Mouse (Mus musculus) urinary bladder, postnatal 10 days (tissue): ENCODE data around the gene Tm7sf2.

Experiments used
- DNase-seq: peaks from one replicate; pipeline ENCODE4 v3.0.0; 2022; ENCODE audit warnings: low spot score

Tm7sf2 gene

DNA sequence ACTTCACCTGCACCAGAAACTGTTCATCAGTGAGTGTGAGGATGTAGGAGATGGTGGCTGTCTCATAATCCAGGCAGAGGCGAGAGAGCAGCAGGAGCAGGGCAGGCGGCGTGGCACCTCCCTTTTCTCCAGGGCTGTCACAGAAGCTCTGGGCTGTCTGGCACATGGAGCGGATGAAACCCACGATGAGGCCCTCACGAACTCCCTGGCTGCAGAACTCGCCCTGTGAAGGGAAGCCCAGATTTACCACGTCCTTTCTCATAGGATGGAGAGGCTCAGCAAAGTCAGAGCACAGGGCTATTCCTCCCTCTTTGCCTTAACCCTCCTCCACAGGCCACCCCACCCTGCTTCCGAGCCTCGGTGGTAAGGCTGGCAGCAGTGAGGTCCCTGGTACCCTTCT is 1.7 kb upstream of the Tm7sf2 start:
- DNase-seq, result no peak

DNA sequence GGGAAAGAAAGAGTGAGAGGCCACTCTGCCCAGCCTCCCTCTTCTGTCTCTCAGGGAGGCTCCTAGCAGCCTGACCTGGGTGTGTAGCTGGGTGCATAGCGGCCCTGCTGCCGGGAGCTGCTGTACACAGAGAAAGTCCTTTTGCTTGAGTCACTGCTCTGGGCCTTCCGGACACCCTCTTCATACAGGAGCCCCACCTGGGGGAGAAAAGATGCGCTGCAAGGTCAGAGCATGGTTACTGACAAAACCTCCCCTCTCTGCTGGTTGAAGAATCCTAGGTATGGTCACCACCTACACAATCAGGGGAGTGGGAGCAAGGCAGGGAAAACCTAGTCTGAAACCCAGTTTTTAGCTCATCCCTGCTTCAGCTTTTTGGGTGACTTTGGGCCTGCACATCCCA is 778 bp upstream of the Tm7sf2 start:
- no peak for DNase-seq

DNA sequence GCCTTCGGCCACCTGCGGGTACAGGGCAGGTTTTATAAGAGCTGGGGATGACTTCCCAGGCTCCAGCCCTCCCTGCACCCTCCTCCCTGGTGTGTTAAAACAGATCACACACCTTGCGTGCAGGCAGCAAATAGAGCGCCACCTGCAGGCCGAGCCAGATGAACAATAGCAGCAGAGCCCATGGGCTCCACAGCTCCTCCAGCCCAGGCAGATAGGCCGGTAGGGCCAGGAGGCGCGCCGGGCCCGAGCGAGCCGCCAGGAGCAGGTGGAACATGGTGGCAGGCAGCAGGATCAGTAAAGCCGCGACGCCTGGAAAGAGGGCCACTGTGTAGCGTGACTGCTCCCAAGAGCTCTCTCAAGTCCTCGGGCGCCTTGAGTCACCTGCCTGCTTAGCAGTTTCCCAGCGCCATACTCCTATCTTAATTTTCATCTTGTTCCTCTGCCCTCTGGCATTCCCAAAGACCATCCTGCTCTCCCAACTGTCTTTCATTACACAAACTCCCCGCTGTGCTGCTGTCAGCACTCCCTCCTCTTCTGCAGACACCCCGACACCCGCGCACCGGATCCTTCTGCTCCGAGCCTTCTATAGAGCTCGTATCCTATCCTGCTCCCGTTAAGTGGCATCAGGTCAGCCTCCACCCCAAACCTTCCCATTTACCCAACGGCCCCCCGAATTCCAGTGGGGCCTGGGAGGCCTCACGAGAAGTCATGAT is 1.0 kb downstream of the Tm7sf2 start:
- DNase-seq, result no peak

DNA sequence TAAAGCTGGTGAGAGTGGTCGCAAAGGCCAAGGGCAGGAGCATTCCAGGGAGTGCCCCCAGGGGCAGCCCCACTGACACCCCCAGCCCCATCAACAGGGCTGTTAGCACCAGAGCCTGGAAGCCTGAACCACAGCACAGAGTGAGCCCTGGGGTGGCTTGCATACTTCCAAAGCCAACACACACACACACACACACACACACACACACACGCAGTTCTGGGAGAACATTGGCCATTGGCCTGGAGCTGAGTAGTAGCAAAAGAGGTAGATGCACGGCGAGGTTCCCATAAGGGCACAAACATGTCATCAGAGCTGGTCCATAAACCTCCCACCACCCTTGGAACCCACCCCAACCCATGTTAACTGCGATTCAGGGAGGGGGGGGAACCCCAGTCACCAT is 1.6 kb downstream of the Tm7sf2 start:
- no peak for DNase-seq

DNA sequence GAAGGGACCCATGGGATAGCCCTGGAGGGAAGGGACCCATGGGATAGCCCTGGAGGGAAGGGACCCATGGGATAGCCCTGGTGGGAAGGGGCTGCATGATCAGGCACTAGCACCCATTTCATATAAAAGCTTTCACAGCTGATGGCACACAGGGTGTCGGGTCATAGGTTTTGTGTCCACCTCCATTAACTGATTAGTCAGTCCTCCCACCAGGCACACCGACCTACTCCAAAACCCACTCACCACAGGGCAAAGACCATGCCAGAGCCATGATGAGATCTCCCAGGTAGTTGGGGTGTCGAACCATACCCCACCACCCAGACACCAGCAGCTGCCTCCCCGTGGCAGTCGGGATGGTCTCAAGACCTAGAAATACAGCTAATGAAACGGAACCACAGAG is 5.1 kb downstream of the Tm7sf2 start:
- no peak for DNase-seq

DNA sequence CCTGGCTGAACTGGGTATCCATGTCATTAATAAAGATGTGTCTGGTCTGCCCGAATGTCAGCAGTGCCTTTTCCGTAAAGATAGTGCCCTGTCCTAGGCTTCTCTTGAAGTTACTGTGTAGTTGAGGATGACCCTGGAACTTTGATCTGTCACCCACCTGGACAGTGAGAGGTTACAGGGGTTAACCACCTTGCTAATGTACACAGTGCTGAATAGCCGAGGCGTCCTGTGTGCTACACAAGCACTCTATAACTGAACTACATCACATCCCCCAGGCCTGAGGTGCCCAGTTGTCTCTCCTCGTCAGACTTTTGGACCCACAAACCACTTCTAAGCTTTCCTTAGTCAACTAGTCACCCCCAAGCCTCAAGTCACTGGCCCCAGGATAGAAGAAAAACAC is 5.8 kb downstream of the Tm7sf2 start:
- no peak for DNase-seq

DNA sequence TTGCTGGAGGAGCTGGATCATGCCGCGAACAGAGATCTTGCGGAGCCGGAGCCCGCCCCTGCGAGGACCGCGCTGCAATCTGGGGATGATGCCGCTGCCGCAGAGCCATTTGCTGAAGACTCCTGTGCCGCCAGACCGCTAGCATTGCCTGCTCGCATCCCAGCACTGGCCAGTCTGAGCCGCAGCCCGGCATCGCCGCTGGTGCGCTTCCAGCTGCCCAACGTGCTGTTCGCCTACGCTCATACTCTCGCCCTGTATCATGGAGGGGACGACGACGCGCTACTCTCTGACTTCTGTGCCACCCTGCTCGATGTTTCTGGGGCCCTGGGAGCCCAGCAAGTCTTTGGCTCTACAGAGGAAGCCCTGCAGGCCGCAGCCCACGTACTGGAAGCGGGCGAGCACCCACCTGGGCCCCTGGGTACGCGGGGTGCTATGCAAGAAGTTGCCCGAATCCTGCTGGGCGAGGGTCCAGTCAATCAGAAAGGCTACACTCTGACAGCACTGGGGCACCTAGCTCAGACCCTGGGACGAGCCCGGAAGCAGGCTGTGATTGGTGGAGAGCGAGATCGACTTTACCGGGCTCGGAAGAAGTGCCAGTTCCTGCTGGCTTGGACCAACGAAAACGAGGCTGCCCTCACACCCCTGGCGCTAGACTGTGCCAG is 6.4 kb downstream of the Tm7sf2 start:
- no peak for DNase-seq

DNA sequence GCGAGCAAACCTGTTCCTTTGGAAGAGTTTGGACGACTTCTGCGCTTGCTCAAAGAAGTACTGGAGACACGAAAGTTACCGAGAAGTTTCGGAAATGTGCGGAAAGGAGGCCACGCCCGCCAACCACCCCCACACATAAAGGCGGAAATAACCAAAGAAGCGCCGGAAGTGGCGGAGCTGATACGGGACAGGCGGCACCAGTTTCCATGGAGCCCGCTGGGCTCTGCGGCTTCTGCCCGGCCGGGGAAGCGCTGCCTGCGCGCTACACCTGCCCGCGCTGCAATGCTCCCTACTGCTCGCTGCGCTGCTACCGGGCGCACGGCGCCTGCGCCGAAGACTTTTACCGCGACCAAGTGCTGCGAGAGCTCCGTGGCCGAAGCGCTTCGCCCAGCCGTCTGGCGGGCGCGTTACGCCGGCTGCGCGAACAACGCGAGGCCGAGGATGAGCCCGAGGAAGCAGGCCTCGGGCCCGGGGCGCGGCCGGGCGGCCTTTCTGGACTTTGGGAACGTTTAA is 7.1 kb downstream of the Tm7sf2 start, which contains the start of gene Znhit2:
Gene Znhit2 (plus strand): TSS at position 172 of the 513 bp plus-strand sequence.
- DNase-seq, result peak; percentile 62

DNA sequence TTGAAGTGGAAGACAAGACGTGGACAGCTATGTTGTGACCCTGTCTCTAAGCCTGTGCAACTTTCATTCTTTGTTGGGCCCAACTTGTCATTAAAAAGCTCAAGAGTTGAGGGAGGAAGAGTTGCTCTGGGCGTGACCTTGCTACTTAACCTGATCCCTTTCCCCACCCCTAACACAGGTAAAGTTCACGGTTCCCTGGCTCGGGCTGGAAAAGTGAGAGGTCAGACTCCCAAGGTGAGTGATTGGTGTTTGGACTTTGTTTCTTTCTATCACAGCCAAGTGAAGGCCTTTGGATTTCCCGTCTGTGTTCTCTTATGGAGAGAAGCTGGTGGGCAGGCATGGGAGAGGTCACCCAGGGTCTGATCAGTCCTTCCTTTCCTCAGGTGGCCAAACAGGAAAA is 9.2 kb downstream of the Tm7sf2 start:
- no peak for DNase-seq

DNA sequence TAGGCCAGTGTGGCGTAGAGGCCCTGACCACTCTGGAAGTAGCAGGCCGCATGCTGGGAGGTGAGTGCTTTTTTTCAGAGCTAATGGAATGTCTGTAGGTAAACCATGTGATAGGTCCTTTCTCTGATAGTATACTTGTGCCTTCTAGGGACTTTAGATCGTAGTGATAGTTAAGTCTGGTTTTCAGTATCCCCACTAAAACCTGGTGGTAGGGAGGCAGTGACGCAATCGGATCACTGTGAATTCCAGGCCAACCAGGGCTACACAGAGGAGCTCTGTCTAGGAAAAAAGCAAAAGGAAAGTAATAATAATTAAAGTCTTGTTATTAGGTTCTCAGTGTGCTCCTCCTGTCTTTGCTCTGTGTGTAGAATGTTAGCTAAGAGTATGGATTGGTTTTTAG is 9.7 kb downstream of the Tm7sf2 start:
- no peak for DNase-seq

DNA sequence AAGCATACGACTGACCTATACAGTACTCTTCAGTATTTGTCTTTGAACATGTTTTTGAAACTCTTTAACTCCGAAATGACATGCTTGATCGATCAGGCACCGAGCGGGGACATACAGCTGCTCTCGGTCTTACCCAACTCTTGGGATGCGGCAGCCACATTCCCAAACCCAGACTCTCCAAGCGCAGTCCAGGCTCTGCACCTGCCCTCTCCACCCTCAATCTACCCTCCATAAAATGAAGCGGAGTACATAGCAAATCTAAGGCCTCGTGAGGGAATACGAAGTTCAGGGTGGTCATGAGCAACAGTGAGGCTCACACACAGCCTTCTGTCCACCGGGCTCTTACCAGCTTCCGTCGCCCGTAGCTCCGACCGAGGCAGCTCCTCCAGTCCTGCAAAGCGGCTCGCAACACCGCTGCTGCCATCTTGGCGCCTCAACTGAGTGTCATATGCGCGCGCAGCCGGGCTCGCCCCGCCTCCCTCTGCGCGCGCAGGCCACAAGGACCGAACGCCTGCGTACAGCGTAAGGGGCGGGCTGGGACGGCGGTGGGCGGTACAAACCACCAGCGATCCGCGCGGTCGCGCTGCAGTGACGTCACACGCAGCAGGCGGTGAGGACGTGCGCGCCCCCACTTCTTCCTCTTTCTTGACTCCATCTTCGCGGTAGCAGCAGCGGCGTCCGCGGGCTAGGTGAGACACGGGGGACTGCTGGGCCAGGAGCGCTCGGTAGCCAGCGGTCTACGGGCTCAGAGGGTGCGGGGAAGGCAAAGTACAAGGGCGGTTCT is 10.7 kb downstream of the Tm7sf2 start, which contains the start of the genes Mrpl49 and Fau:
Gene Mrpl49 (minus strand): TSS at position 473 of the 784 bp plus-strand sequence.
Gene Fau (plus strand): TSS at position 532 of the 784 bp plus-strand sequence.
- peak; percentile 93 for DNase-seq

DNA sequence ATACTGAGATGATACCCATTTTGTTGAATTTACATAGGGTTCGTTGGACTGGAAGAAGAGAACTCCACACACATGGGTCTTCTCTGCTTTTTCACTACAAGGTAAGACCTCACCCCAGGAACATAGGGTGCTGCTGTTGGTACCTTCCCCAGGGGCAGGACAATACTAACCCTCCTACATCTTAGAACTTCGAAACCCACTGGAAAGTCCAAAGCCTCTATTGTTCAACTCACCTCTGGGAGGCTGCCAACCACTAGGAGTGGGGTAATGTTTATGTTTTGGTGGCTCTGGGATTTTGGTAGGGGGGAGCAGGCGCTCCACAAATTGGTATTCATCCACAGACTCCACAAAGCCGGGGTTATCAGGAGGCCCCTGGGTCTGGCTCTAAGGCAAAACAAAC is 11.5 kb downstream of the Tm7sf2 start:
- DNase-seq, result no peak

DNA sequence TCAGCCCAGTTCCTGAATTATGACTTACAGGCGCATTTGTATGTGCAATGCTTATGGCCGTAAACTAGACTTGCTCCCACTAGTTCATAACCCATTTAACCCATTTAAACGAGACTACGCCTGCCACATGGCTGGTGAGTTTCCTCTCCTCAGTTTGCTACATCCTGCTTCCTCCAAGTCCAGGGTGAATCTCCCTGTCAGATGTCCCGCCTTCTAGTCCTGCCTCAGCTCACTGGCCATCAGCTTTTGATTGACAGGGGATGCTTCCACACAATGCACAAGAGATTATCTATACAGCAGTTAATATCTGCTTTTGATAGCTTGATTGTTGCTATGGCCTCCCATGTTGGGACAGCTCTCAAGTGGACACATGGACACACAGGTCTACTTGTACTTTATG is 13.9 kb downstream of the Tm7sf2 start:
- DNase-seq, result no peak

DNA sequence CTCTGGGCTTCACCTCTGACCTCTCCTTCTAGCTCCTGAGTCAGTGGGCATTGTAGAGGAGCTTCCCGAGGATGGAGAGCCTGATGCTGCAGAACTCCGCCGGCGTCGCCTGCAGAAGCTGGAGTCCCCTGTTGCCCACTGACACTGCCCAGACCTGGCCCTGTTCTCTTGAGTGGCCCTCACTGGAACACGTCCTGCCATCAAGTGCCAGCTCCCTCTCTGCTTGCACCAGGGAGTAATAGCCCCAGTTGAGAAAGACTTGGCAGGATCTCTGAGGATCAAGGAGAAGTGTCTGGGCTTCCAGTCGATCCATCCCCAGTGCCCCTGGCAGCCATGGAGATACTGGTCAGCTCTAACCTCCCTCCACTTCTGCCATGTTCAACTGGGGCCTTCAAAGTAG is 15.7 kb downstream of the Tm7sf2 start:
- no peak for DNase-seq

DNA sequence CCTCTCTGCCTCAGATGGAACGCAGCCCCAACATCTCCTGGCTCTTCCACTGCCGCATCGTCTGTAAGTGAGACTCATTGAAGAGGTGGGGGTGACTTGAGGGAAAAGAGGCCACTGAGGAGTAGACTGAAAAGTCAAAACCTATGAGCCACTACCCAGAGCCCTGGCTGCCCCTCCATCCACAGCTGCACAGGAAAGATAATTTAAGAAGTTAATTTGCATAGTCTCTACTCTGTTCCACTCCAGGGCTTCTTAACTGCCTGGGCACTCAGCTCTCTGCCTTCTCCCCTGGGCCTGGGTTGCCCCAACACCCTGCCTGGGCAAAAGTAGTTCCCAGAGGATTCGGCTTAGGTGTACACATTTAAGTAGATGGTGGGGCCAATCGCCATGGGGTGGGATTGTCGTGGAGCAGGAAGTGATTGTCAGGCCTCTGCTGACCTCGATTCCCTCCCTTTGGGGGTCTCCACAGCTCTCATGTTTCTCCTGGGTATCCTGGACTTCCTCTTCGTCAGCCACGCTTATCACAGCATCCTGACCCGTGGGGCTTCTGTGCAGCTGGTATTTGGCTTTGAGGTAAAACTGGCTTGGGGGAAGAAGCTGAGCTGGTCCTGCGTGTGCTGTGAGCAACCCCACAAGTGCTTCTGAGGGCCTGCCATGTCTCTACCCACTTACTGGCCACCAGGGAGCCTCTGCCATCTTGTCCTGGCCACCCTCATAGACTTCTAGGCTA is 19.3 kb downstream of the Tm7sf2 start:
- no peak for DNase-seq

DNA sequence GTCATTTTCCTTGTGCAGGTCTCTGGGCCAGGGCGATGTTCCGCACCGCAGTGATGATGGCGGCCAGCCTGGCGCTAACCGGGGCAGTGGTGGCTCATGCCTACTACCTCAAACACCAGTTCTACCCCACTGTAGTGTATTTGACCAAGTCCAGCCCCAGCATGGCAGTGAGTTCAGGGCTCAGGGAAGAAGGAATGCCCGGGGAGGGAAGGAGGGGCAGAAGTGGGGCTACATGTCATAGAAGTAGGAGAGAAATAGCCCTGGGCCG is 20.3 kb downstream of the Tm7sf2 start:
- no peak for DNase-seq

DNA sequence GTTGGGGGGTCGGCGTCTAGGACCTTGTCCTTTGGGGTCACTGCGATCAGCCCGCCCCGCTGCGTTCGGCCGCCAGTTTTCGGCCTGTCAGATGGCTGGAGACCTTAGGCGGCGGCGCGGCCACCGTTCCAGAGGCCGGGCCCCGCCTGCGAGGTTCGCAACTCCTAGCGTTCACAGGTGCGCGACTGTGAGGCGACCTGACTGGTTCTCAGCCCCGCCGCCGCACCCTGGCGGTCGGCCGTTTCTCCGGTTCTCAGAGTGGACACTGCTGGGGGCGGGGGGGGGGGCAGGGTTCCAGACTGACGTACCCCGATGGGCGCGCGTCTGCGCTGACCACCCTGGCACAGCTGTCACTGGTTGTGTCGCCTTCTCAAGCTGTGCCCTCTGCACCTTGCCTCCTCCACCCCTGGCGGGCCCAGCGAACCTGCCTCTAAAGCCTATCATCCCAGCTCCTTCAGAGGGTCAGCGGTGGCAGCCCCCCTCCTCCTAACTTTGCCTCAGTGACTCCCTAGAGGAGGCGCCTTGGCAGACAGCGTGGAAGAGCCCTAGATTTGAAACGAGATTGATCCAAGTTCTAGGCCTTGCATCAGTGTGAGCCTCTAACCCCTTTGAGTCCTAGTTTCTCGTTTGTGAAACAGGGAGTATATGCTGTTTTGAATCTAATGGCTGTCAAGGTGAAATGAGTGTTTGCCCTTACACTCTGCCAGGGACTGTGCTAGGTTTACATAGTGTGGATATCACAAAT is 20.8 kb downstream of the Tm7sf2 start:
- no peak for DNase-seq

DNA sequence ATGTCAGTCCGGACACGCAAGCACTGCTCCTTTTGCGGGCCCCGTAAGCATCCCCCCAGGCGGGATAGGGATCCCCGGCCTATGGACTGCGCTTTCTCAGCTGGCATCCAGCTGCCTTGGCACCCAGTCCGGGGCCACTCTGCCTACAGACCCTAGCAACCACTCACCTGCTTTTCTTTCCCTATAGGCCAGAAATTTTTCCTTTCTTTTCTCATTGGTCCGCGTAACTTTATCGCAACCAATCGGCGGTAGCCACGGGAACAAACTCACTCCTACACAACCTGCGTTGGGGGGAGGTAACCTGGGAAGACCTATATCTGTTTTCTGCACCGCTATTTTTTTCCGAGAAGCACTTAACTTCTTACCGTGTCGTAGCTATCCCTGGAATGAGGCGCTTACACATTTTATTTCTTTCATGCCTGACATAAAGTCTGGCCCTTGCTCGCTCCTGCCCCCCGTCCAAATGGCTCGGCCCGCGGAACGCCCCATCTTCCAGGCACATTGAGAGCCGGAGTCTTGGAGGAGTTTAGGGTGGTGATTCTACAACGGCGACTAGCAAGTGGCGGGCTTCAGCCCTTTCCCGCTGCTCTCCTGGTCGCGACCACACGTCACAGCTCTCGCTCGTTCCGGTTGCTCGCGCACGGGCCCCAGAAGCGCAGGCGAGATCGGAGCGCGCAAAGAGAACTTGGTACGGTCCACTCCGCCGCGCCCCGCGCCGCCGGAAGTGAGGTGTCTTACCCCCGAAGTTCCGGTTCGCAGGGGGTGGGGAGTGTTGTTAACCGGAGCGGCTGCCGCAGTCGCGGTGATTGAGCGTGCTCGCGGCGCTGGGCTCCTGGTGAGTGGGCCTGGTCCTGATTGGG is 21.6 kb downstream of the Tm7sf2 start, which contains the start of gene Syvn1:
Gene Syvn1 (plus strand): TSS at position 283 of the 860 bp plus-strand sequence.
- peak; percentile 70 for DNase-seq

DNA sequence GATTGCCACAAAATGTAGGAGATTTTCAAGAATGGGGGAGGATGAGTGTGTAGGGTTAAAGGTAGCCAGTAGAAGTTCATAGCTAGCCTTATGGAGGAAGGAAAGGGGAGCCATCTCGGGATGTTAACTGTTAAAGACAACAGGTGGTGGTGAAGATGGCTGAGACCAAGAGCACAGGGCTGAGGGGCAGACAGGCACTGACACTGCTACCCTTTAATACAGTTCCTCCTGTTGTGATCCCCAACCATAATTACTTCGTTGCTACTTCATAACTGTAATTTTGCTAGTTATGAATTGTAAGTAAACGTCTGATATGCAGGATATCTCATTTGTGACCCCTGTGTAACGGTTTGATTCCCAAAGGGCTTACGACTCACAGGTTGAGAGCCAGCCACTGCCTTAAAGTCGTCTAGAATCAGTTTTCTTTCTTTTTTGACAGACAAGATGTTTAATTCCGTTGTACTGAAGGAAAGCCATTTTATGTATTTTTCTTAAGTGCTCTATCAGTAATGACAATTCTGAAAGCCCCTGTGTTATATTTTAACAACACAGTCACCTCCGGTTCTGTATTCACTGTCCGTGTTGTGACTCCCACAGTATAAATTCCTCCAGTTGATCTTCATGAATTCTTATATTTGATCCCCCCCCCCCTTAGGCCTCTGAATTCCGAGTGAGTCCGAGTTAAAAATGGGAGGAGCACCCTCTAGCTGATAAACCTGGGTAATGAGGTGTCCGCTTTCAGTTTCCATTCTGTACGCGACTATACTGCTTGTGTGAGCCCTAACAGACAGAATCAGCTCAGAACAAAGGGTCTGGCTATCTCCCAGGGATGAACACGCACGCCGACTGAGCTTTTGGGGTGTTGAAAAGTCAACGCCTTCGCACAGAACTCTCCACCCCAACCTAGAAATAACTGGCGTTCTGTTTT is 22.5 kb downstream of the Tm7sf2 start:
- DNase-seq, result no peak
